Mouse (Mus musculus) mouse embryonic stem cell (cell line): ENCODE results near the gene Olfr1410.

Experiments used
- in situ Hi-C, 2 experiments: fragments of 300-500 bp; cut with MboI; formaldehyde crosslinking; loops; 1 replicate in 1 of 2; 3 replicates in 1 of 2; pipeline ENCODE4 v1.14.3; 2019 to 2020; ENCODE audit warnings: low sequenced_read_pairs in 2 of 2, low pct_unique_long_range_greater_than_20kb in 1 of 2, mixed read lengths in 1 of 2; ENCODE audit not compliant: unreplicated experiment in 1 of 2

Olfr1410 gene

DNA sequence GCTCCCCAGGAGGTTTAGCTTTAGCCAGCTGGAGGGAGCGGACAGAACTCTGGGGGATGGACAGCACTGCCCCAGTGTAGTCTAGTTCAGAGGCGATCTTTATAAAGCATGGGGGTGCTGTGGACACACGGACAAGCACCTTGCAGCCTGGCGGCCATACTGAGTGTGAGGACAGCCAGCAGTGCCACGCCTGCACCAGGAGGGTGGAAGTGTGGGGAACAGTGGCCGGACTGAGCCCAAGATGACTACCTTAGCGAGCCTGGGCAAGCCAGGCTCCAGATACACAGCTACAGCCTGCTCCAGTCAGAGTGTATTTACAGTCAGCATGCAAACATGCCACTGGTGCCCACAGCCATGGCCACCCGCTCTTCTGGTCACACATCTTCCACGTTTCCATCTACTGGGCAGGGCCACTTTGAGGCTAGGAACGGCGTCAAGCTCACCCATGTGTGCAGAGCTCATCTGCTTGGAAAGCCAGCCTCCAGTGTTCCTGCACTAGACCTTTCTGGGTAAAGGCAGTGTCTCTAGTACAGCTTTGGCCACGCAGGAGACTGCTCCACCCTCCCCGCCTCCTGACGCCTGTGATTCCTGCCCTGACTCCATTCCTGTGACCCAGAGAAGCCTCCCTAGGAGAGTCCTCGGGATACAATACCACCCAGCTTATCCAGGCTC lies 32.1 kb downstream of the Olfr1410 start:
- in situ Hi-C loops = no loop called here

DNA sequence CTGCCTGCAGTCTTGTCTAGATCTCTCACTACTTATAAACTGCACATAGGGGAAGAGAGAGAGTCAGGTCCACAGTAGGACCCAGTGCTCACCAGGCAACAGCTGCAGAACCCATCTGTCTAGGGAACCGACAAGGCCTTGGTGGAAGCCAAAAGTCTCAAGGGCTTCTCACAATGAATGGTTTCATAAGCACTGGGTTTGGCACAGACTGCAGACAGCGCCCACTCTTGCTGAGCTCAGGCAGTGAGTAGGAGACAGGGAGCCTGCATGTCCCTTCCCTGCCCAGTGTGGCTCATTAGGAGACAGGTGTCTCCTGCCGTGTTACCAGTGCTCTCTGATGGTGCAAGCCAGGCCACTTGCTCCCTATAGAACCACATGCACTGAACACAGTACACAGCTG lies 32.6 kb downstream of the Olfr1410 start:
- in situ Hi-C loops = no loop called here

DNA sequence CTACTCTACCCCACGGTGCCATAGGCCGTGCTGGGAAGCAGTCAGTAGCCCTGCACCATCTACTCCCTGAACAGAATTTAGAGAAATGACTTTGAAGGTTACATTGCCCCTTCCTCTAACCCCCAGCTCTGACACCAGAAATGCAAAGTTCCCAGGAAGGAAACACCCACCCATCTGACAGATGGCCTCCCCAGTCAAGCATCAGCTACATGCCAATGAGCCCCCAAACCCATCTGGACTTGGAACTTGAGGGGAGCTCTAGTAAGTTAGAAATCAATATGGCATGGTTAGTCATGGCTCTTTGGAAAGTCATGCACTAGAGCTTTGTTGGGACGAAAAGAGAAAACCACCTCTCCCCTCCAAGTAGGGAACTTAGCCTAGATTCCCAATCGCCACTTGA lies 33.2 kb downstream of the Olfr1410 start:
- in situ Hi-C loops = no loop called here

DNA sequence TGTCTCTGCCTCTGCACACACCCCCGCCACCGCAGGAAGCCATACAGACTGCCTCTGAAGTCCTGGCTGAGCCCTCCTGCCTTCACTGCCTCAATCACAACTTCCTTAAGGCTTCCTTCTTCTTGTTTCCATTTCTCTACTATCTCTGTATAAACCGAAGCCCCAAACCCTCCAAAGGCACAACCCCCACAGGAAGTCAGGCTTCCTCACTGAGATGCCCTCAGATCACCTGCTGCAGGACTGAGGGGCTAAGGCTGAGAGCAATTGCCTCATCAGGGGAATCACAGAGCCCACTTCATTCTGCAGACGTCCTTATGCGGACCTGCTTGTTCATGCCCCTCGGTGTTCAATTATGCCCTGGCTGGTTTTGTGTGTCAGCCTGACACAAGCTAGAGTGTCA lies 34.8 kb downstream of the Olfr1410 start:
- in situ Hi-C loops = no loop called here

DNA sequence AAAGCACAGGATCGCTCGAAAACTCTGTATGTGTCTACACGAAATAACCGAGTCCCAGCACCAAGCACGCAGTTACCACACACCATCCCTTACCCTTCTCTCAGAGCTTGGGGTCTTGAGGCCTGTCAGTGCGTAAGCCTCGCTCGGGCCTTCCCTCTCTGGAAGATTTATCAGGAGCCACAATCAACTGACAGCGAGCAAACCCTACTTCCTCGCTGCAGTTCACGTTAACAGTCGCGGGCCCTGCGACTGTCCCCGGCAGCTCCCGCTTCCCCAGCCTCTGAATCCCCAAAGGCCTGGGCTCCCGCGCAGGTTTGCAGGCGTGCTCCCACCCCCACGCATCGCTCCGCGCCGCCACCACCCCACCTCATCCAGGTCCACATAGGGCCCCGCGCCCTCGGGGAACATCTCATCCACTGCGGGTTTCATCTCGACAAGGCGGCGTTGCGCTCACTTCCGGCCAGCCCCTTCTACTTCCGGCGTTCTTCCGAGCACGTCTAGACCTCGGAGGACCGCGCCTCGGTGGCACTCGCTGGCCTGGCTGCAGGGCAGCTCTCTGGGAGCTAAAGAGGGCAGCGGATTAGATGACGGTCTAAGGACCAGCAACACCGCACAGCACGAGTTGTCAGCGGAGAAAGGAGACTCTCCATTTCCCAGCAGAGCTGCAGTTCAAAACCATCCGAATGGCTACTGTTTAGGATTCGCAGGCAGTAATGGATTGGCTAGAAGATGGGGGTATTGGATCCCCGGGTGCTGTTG lies 36.1 kb downstream of the Olfr1410 start, which contains the start of gene Cops9:
Gene Cops9, minus strand, starts transcription at position 472 of the 759 bp plus-strand sequence.
- in situ Hi-C loops = no loop called here

DNA sequence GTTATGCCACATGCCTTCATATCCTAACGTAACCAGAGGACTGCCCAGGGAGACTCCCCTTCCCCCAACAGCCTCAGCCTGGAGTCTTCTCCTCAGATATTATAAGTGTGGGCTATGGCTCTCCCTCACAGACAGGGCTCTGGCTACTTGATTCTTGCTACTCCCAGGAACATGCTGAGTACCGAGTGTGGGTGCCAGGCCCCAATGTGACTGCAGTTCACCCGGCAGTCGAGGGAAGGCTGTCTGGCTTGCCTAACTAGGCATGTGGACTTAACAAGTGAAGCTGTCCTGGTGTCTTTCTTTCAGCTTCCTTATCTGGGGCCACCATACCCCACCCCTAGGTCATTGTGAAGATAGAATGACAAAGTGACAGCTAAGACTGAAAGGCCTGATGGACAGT lies 38.1 kb downstream of the Olfr1410 start:
- in situ Hi-C loops = no loop called here

DNA sequence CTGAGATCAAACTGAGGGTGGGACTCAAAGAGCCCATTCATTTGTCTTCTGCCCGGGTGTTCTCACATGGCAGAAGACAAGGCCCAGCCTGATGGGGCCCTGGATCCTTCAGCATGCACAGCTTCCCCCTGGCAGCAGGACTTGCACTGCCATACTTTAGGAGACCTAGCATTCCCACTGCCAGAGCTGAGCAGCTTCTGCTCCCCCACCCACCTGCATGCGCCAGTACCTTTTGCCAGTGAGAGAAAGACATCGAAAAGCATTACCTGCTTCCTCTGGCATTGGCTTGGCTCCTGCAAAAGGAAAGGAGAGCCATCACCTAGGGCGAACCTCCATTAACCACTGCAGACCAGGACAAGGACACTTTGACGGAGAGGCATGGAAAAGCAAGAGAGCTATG lies 39.3 kb downstream of the Olfr1410 start:
- in situ Hi-C loops = loop anchor here in 1 of 2 experiments (5.0 kb wide), 1 partner anchor 192 kb away; no protein-coding TSS in a partner anchor

DNA sequence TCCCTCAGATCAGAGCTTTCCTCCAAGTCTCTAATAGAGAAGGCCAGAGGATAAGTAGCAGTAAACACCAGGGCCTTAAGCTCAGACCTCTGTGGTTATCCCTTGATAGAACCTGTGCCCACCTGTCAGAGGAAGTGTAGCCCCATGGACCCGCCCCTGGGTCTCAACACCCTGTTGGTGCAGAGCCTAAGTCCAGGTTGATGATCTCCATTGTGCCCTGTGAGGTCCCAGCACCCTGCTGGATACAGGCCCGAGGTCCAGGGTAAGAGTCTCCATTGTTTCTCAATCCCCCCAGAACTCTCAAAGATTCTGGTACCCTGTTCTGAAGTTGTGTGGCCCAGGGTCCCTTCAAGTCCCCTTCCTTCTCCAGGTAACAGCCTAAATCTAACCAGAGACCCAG lies 40.5 kb downstream of the Olfr1410 start:
- in situ Hi-C loops = loop anchor here in 1 of 2 experiments (5.0 kb wide), 1 partner anchor 191 kb away; no protein-coding TSS in a partner anchor

DNA sequence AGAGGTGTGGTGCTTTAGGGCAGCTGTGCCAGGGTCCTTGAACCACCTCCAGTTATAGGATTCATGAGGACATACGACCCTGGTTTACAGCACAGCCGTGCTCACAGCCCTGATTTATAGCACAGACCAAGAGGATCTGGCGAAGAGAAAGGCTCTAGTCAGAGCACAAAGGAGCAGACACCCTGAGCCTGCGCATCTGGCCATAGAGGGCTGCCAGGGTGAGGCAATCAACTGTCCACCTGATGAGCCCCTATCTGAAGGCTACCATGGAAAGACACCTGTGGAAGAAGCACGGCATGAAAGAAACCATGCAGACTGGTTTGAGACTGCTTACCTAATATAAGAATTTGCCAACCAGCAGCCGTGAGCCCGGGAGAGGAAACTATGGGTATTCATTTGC lies 41.0 kb downstream of the Olfr1410 start:
- in situ Hi-C loops = loop anchor here in 1 of 2 experiments (5.0 kb wide), 1 partner anchor 191 kb away; no protein-coding TSS in a partner anchor

DNA sequence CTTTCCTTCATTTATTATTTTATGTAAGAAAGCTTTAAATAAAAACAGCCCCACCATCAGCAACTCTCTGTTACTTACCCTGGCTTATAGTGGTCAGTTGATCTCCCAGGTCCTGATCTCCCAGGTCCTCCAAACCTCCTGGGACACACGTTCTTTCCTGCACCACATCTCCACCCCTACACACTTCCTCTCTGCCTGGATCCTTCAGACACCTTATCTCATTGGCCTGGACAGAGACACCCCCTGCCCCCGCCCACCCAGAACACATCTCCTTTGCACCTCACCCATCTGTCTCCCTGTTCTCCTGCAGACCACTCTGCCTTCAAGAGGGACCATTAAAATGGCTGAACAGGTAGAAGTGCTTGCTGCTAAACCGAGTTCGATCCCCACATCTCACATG lies 41.4 kb downstream of the Olfr1410 start:
- in situ Hi-C loops = loop anchor here in 1 of 2 experiments (5.0 kb wide), 1 partner anchor 190 kb away; no protein-coding TSS in a partner anchor

DNA sequence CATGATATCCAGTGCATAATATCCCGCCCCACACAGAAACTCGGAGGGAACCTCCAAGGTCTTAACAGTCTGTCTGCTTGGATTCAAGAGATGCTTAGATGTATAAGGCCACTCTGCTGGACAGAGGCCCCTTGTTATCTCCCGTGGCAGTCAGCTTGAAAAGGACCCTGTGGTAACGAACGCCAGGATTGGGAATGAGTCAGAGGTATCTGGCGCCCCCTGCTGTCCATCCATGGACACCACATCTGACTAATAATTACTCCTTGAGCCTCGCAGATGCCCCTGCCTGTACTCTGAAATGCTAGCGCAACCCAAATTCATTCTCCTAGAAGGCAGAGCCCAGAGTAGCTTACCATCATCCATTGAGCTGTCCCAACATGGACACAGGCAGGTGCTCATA lies 42.2 kb downstream of the Olfr1410 start:
- in situ Hi-C loops = loop anchor here in 1 of 2 experiments (5.0 kb wide), 1 partner anchor 190 kb away; no protein-coding TSS in a partner anchor

DNA sequence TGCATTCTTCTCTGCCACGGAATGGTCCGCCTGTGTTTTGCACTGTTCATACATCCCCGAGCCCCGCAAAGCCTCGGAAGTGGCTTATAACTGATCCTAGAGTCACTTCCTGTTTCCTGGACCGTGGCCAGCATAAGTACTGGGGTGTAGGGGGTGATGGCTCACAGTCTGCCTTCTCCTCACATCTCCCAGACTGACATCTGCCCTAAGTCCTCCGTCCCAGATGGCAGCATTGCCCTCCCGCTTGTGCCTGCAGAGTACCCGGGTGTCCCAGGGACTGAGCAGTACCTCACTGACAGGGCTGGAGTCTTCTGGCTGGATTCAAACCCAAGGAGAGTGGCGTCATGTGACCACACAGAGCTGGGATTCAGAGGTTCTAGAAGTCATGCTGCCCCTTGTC lies 42.6 kb downstream of the Olfr1410 start:
- in situ Hi-C loops = loop anchor here in 1 of 2 experiments (5.0 kb wide), 1 partner anchor 189 kb away; no protein-coding TSS in a partner anchor

DNA sequence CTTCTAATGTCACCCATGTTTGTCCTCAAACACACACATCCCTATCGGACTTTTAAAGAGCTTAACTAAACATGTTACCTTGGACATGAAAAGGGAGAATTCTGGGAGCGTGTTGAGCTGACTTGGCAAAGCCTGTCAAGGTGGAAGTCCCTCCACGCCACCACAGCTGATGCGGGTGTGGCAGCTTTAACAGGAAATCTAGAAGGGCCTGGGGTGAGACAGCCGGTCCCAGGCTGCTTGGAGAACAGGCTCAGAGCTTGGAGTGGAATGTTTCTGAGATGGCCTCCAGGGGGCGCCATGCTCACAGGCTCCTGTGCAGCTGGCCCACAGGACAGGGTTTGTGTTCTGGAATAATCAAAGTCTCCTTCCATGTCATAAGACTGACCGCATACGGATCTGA lies 43.1 kb downstream of the Olfr1410 start, which contains the start of gene Otos:
Gene Otos, minus strand, starts transcription at position 169 of the 400 bp plus-strand sequence.
- in situ Hi-C loops = loop anchor here in 1 of 2 experiments (5.0 kb wide), 1 partner anchor 189 kb away; no protein-coding TSS in a partner anchor

DNA sequence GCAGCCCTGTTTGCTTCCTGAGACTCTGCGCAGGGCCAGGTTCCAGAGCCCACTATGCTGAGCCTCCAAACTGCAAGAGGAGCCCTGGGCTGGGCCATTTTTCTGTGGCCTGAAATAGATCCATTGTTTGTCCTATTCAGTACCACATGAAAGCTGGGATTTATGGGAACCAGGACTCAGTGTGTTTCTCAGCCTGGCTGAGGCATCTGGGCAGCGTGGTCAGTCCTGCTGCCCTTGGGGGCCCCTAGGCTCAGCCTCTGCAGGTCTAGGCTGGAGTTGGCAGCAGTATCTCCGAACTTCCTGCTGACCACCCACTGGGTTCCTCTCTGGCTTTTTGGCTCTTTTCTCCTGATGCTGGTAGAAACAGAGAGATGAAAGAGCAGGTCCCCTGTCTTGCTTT lies 45.9 kb downstream of the Olfr1410 start:
- in situ Hi-C loops = no loop called here

DNA sequence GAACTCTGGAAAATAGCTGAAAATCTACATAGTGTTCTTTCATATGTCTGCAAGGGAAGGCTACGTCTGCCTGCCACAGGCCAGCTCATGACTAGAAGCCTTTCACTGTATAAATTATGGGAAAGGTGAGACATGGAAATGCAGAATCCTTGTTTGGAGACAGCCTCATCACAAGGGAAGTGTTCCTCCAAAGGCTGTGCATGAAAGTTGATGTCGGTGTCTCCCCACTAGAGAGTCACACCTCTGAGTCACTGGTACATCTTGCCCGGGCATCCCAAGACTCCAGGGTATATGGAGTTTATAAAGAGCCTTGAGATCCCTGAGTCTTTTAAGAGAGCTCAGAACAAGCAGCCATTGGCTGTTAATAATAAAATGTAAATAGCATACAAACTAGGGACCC lies 47.6 kb downstream of the Olfr1410 start:
- in situ Hi-C loops = no loop called here

DNA sequence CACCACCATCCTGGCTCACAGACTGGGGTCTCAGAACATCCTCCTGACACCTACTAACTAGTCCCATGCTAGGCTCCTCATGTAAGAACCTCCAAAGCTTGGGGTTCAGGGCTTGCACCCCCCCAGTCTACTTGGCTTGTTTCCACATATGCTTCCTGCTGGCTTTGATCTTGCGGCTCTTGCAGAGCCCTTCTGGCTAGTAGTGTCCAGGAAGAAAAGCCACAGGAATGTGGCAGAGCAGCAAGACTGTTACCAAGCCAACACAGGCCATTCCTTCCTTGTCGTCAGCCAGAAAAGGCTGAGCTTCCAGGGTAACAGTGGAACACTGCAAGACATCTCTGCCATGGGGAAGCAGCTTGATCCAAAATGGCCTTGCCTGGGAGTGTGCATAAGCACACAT lies 49.1 kb downstream of the Olfr1410 start:
- in situ Hi-C loops = no loop called here

DNA sequence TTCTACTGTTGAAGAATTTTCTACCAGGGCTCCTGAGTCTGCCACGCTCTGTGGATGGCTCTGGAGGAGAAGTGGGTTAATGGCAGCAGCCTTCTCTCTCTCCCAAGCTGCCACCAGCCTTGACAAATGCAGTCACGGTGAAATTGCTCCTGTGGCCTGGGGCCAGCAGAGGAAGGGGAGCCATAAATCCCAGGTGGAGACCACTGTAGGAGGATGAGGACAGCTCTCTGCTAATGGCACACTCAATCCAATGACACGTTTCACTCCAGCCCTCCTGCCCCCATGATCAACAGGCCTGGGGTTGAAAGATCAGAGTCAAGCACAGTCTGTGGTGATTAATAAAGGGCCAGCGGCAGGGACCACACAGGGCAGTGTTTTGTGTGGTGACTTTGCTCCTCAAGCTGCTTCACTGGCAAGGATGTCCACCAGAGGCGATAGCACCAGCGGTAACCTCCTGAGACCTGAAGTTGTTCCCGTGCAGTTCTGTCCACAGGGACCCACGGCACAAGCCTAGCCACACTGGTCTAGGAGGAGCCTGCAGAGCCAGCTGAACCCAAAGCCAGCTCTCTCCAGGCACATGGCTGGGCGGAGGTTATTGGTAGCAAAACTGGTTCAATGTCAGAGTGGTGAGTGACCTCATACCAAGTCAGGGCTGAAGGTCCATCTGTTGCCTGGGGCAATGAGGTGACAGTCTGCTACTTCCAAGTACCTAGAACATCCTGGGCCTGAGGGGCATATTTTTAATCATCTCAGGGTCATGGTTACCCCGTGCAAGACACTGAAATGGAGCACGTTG lies 51.6 kb downstream of the Olfr1410 start:
- in situ Hi-C loops = no loop called here

DNA sequence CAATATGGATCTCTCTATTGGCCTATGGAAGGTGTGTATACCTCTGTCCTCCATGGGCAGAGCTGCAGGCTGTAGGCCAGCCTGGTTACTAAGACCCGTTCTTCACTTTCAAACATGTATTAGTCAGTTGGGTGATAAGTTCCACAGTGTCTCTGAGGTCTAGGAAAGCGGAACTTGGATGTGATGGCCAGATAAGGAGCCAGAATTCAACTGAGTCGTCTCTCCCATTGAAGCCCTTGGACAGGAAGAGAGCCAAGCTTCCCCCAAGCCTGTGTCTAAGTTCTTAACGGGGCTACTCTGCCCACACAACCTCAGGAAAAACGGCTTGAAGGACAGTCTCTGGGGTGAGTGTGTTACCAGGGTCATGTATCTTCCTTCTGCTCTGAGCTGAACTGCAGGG lies 53.8 kb downstream of the Olfr1410 start:
- in situ Hi-C loops = no loop called here
